Comparison of ENCODE assay signal across 7 mouse cellular contexts in genomic region chr4:106989226-106989983, GRCm38 (mm10).
DNase-seq lines count a peak whose midpoint lies in the region; ATAC-seq and TF ChIP-seq lines count a peak whose summit lies in the region.

No protein-coding gene starts in this region.

- TF ChIP-seq POLR2A in cerebellum, adult 2 months (IDR thresholded peaks at IDR 0.05; ENCODE audit: borderline replicate concordance, insufficient read depth, low read length), result no peak

- H3K9me3 ChIP-seq in forebrain, embryonic 16.5 days (ENCODE audit: control insufficient read depth, low read length), result no peaks in the 10 kb centered on the region

- H3K9ac ChIP-seq in forebrain, embryonic 16.5 days (replicated peaks; ENCODE audit: low read depth, low read length), result no peak overlapping the region

- H3K27ac ChIP-seq in cerebellum, adult 2 months (ENCODE audit: insufficient read depth, low read length), result no peak overlapping the region
- H3K27ac ChIP-seq in forebrain, embryonic 16.5 days (ENCODE audit: low read length), result peak overlapping the region; percentile 31; the same call in 1 of the 2 replicates

- peak; percentile 51 for ATAC-seq in forebrain, embryonic 16.5 days
- ATAC-seq in inflammation-experienced regulatory T-cells, adult 6 months, result no peak

- peak; percentile 81 for TF ChIP-seq CTCF in cerebellum, adult 2 months (IDR thresholded peaks at IDR 0.05; ENCODE audit: borderline replicate concordance, insufficient read depth, low read depth, low read length)

- no peak overlapping the region for H3K4me3 ChIP-seq in cerebellum, adult 2 months (replicated peaks; ENCODE audit: insufficient read depth, low read depth, low read length)
- H3K4me3 ChIP-seq in forebrain, embryonic 16.5 days (replicated peaks; ENCODE audit: low read length), result no peak overlapping the region

- DNase-seq in ovary, postnatal 36 days (ENCODE audit: low spot score), result peak; percentile 39
- DNase-seq in ovary, postnatal 10 days (ENCODE audit: low spot score), result no peak
- DNase-seq in cerebellum, adult 2 months, result peak; percentile 71 to 80
- DNase-seq in neural tube, embryonic 10.5 days (ENCODE audit: extremely low spot score, low spot score), result peak; percentile 51
- no peak for DNase-seq in MN1 (ENCODE audit: low spot score)

- WGBS in cerebellum, adult 2 months, result 40% methylated on average over 10 of the region's 10 CpGs
- 10% methylated on average over 10 of the region's 10 CpGs for WGBS in forebrain, embryonic 16.5 days

- no peak overlapping the region for H3K4me2 ChIP-seq in forebrain, embryonic 16.5 days (ENCODE audit: low read length)

- H3K4me1 ChIP-seq in cerebellum, adult 2 months (ENCODE audit: control insufficient read depth, insufficient read depth, low read length), result peaks cover 57% of the 10 kb centered on the region
- peaks cover 66% of the 10 kb centered on the region for H3K4me1 ChIP-seq in forebrain, embryonic 16.5 days (replicated peaks; ENCODE audit: control insufficient read depth, insufficient read depth, low read length)

- no peaks in the 10 kb centered on the region for H3K36me3 ChIP-seq in forebrain, embryonic 16.5 days (ENCODE audit: control insufficient read depth, insufficient read depth)

- no peaks in the 10 kb centered on the region for H3K27me3 ChIP-seq in cerebellum, adult 2 months (ENCODE audit: control insufficient read depth, insufficient read depth, low read length)
- no peaks in the 10 kb centered on the region for H3K27me3 ChIP-seq in forebrain, embryonic 16.5 days (replicated peaks; ENCODE audit: control insufficient read depth, insufficient read depth, low read length)

Comparison
In these comparisons a context has a peak if more than half of its experiments do, and no peak if none do; other contexts are left out.
1. DNase-seq: peak in ovary, postnatal 36 days (single experiment), cerebellum, adult 2 months (2 of 2) and neural tube, embryonic 10.5 days (single experiment); none in ovary, postnatal 10 days (single experiment) and MN1 (single experiment).